Mouse (Mus musculus): ENCODE results near the gene Sftpd. TPM values are rescaled to one million over a fixed set of nuclear protein-coding genes. Genes with fewer than 3 reads are reported as not detected.

Sftpd gene
- polyA plus RNA-seq, 1 experiment from 2014 or later = not detected

DNA sequence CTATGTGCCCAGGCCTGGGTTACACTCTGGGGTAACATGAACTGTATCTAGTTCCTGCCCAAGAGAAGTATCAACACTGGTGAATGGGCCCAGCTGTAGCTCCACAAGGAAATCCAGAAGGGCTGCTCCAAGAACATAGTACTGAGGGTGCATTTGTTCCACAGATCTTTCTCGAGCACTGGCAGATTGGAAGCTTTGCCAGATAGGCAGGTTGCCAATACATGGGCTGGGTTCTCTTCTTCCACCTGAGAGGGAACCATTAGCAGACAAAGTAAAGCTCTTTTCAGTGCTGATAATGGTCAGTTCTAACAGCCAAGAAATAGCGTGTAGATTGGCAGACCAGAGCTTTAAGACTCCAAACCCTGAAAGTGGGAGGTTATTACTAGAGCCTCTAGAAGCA, 37.6 kb downstream of the Sftpd start:
- Histone ChIP-seq H3K4me2 (no peak overlapping the region), H3K9me3 (no peaks in the 10 kb centered on the region), H3K4me3 (replicated peaks) (no peak overlapping the region), H3K9ac (replicated peaks) (no peak overlapping the region), H3K36me3 (no peaks in the 10 kb centered on the region), H3K27ac (no peak overlapping the region), H3K4me1 (replicated peaks) (no peaks in the 10 kb centered on the region), H3K27me3 (no peaks in the 10 kb centered on the region)
- no peak for ATAC-seq (ENCODE audit: insufficient number of reproducible peaks, insufficient read depth, low FRiP score, low TSS enrichment, low read depth)
- 91% methylated on average over 2 of the region's 2 CpGs for WGBS

DNA sequence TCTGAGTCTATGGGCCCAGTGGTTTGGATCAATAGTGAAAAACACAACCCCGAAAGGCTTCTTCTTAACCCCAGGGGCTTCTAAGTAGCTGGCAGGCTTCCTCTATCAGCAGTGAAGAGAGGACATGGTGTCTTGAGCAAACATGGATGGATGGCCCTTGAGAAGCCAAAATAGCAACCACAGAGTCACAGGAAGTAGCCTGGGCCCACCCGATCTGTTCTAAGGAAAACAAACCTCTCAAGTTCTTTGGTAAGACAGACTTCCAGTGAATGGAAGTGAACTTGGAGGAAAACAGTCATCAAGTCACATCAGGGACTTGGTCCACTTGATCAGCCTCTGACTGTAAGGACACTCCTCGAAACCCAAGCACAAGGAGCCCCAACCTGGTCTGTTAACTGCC, 38.0 kb downstream of the Sftpd start:
- H3K36me3 ChIP-seq = no peaks in the 10 kb centered on the region
- no peak overlapping the region for H3K4me2 ChIP-seq
- H3K27ac ChIP-seq = no peak overlapping the region
- no peaks in the 10 kb centered on the region for H3K27me3 ChIP-seq
- no peaks in the 10 kb centered on the region for H3K9me3 ChIP-seq
- whole genome bisulfite sequencing = 81% methylated on average over 3 of the region's 3 CpGs
- no peak overlapping the region for H3K9ac ChIP-seq (replicated peaks)
- H3K4me1 ChIP-seq (replicated peaks) = no peaks in the 10 kb centered on the region
- no peak for ATAC-seq (ENCODE audit: insufficient number of reproducible peaks, insufficient read depth, low FRiP score, low TSS enrichment, low read depth)
- H3K4me3 ChIP-seq (replicated peaks) = no peak overlapping the region

GRCm38 (mm10) chr14:41146035-41146434, 38.9 kb downstream of the Sftpd start:
- Histone ChIP-seq H3K4me2 (no peak overlapping the region), H3K36me3 (no peaks in the 10 kb centered on the region), H3K9me3 (no peaks in the 10 kb centered on the region), H3K4me3 (replicated peaks) (no peak overlapping the region), H3K27ac (no peak overlapping the region), H3K4me1 (replicated peaks) (no peaks in the 10 kb centered on the region), H3K27me3 (no peaks in the 10 kb centered on the region), H3K9ac (replicated peaks) (no peak overlapping the region)
- ATAC-seq (ENCODE audit: insufficient number of reproducible peaks, insufficient read depth, low FRiP score, low TSS enrichment, low read depth) = no peak
- WGBS = 67% methylated on average over 6 of the region's 6 CpGs

- ATAC-seq (ENCODE audit: insufficient number of reproducible peaks, insufficient read depth, low FRiP score, low TSS enrichment, low read depth) = no peak
- no peaks in the 10 kb centered on the region for H3K27me3 ChIP-seq
- no peak overlapping the region for H3K9ac ChIP-seq (replicated peaks)
- no peaks in the 10 kb centered on the region for H3K4me1 ChIP-seq (replicated peaks)
- no peaks in the 10 kb centered on the region for H3K9me3 ChIP-seq
- no peaks in the 10 kb centered on the region for H3K36me3 ChIP-seq
- no peak overlapping the region for H3K27ac ChIP-seq
- H3K4me2 ChIP-seq = no peak overlapping the region
- WGBS = 83% methylated on average over 1 of the region's 1 CpGs
- H3K4me3 ChIP-seq (replicated peaks) = no peak overlapping the region
Observed at GRCm38 (mm10) chr14:41140686-41141085, 44.3 kb downstream of the Sftpd start.

GRCm38 (mm10) chr14:41137006-41137405, 47.9 kb downstream of the Sftpd start:
- no peak overlapping the region for H3K27ac ChIP-seq
- no peaks in the 10 kb centered on the region for H3K9me3 ChIP-seq
- H3K9ac ChIP-seq (replicated peaks) = no peak overlapping the region
- H3K36me3 ChIP-seq = no peaks in the 10 kb centered on the region
- no peak for ATAC-seq (ENCODE audit: insufficient number of reproducible peaks, insufficient read depth, low FRiP score, low TSS enrichment, low read depth)
- H3K4me1 ChIP-seq (replicated peaks) = no peaks in the 10 kb centered on the region
- no peaks in the 10 kb centered on the region for H3K27me3 ChIP-seq
- no peak overlapping the region for H3K4me3 ChIP-seq (replicated peaks)
- H3K4me2 ChIP-seq = no peak overlapping the region

DNA sequence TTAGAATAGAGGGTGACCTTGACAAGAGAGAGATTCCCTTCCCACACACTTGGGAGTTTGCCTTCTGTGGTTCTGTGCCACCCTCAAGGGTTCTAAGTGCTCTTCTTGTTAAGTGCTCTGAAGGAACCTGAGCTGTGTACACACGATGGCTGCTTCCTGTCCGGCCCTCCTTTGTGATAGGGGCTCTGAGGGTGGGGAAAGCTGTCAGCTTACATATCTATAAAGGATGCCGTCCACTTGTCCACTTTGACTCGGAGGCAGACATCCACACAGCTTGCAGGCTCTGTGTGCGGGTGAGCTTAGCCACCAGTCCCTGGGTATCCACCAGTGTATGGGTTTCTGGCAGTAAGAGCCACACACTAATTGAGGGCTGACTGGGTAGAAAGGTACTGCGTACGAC, 53.4 kb downstream of the Sftpd start, which contains the start of gene Sftpa1:
Gene Sftpa1 (plus strand): TSS at position 243 of the 400 bp plus-strand sequence.
- Histone ChIP-seq H3K9me3 (no peaks in the 10 kb centered on the region), H3K4me2 (no peak within 1 kb of the TSS), H3K4me1 (replicated peaks) (no peaks in the 10 kb centered on the region), H3K27me3 (no peaks in the 10 kb centered on the region), H3K27ac (no peak within 1 kb of the TSS), H3K9ac (replicated peaks) (no peak within 1 kb of the TSS), H3K36me3 (no peaks in the 10 kb centered on the region), H3K4me3 (replicated peaks) (no peak within 1 kb of the TSS)
- WGBS = 86% methylated on average over 7 of the region's 7 CpGs
- ATAC-seq (ENCODE audit: insufficient number of reproducible peaks, insufficient read depth, low FRiP score, low TSS enrichment, low read depth) = no peak

DNA sequence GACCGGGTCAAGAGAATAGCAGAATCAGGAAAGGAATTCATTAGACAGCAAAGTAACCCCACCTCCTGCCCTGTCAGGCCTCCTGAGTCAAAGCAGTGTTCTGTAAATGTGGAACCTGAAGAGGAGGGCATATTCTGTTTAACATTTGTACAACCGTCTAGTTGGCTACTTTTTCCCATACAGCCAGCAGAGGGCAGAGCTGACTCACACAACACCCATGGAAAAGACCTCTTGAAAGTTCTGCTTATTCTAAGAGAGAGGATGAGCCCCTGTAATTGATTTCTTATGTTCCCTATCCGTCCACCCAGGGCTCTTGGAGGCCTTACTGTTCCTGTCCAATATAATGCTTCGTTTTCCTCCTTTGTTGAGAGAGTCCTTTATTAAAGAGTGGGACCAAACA, 57.0 kb downstream of the Sftpd start:
- H3K27me3 ChIP-seq = no peaks in the 10 kb centered on the region

DNA sequence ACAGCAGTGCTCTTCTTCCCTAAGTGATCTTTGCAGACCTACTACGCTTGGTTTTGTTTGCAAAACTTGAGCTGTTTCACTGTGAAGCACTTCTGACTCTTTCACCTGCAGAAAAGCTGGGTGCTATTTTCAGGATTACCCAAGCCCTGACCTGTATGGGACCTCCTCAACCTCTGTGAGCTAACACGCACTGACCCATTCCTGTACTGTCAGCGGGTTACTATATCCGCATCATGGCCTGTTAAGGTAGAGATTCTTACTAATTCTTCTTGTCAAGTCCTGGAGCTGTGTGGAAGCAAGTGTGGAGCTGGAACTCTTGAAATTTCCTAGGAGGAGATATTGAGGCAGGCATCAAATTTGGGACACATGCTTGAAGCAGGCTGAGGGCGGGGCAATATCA, 60.3 kb downstream of the Sftpd start:
- no peak for ATAC-seq (ENCODE audit: insufficient number of reproducible peaks, insufficient read depth, low FRiP score, low TSS enrichment, low read depth)
- Histone ChIP-seq H3K9me3 (no peaks in the 10 kb centered on the region), H3K36me3 (no peaks in the 10 kb centered on the region), H3K27me3 (no peaks in the 10 kb centered on the region), H3K4me3 (replicated peaks) (no peak overlapping the region), H3K9ac (replicated peaks) (no peak overlapping the region), H3K27ac (no peak overlapping the region), H3K4me1 (replicated peaks) (no peaks in the 10 kb centered on the region), H3K4me2 (no peak overlapping the region)
- 90% methylated on average over 5 of the region's 5 CpGs for WGBS

More for the DNA sequence above, 57.0 kb downstream of the Sftpd start:
- Histone ChIP-seq H3K36me3 (no peaks in the 10 kb centered on the region), H3K4me2 (no peak overlapping the region), H3K27ac (no peak overlapping the region), H3K9ac (replicated peaks) (no peak overlapping the region), H3K4me1 (replicated peaks) (no peaks in the 10 kb centered on the region), H3K9me3 (no peaks in the 10 kb centered on the region), H3K4me3 (replicated peaks) (no peak overlapping the region)
- WGBS = 21% methylated on average over 4 of the region's 4 CpGs
- ATAC-seq (ENCODE audit: insufficient number of reproducible peaks, insufficient read depth, low FRiP score, low TSS enrichment, low read depth) = no peak

Other genes with a start within 250 kb of the Sftpd start
- 68.4 and 70.1 TPM in 2 replicates for gene Tspan14, start 218.3 kb downstream of the Sftpd start, polyA plus RNA-seq (2016; fragmentation: Nextera tagmentation; extraction: Ambion mirVana)
- gene Fam213a, start 171.4 kb downstream of the Sftpd start, polyA plus RNA-seq (2016; fragmentation: Nextera tagmentation; extraction: Ambion mirVana) = 35.3 and 39.4 TPM in 2 replicates
- gene Dydc2, start 115.9 kb downstream of the Sftpd start, polyA plus RNA-seq (2016; fragmentation: Nextera tagmentation; extraction: Ambion mirVana) = not detected in 2 replicates
- not detected in 2 replicates for gene Dydc1, start 112.2 kb downstream of the Sftpd start, polyA plus RNA-seq (2016; fragmentation: Nextera tagmentation; extraction: Ambion mirVana)
- not detected in 2 replicates for gene Mat1a, start 80.1 kb downstream of the Sftpd start, polyA plus RNA-seq (2016; fragmentation: Nextera tagmentation; extraction: Ambion mirVana)
- gene Sftpa1, start 53.4 kb downstream of the Sftpd start, polyA plus RNA-seq (2016; fragmentation: Nextera tagmentation; extraction: Ambion mirVana) = not detected in 2 replicates
- not detected in 2 replicates for gene Mbl1, start 33.7 kb downstream of the Sftpd start, polyA plus RNA-seq (2016; fragmentation: Nextera tagmentation; extraction: Ambion mirVana)
- gene Gm2832, start 93.7 kb upstream of the Sftpd start, polyA plus RNA-seq (2016; fragmentation: Nextera tagmentation; extraction: Ambion mirVana) = not detected in 2 replicates
- gene Gm5798, start 163.5 kb upstream of the Sftpd start, polyA plus RNA-seq (2016; fragmentation: Nextera tagmentation; extraction: Ambion mirVana) = not detected in 2 replicates
- not detected in 2 replicates for gene Gm7945, start 201.2 kb upstream of the Sftpd start, polyA plus RNA-seq (2016; fragmentation: Nextera tagmentation; extraction: Ambion mirVana)
- not detected in 2 replicates for gene Gm6482, start 223.1 kb upstream of the Sftpd start, polyA plus RNA-seq (2016; fragmentation: Nextera tagmentation; extraction: Ambion mirVana)